Mouse (Mus musculus) liver, embryonic 14.5 days (tissue): ENCODE measurements around the gene Kcnk15.

Experiments
- CTCF ChIP-seq: IDR thresholded peaks from 2 replicates; pipeline ENCODE4 v1.5.1; 2016; ENCODE audit warnings: antibody characterized with exemption, low read depth, control low read depth
- EP300 ChIP-seq: IDR thresholded peaks from 2 replicates; pipeline ENCODE4 v1.6.1; 2016; ENCODE audit warnings: antibody characterized with exemption, low read depth

- TF ChIP-seq CTCF (no peak), EP300 (no peak)
These were observed 50.0 kb downstream of the Kcnk15 start for GRCm38 (mm10) chr2:163903461-163903860.
